Mouse (Mus musculus): Measurements from ENCODE around the gene 4930564D02Rik. TPM values are rescaled to one million over a fixed set of nuclear protein-coding genes. Genes with fewer than 3 reads are reported as not detected.

4930564D02Rik gene
- polyA plus RNA-seq, 1 experiment: not detected

DNA sequence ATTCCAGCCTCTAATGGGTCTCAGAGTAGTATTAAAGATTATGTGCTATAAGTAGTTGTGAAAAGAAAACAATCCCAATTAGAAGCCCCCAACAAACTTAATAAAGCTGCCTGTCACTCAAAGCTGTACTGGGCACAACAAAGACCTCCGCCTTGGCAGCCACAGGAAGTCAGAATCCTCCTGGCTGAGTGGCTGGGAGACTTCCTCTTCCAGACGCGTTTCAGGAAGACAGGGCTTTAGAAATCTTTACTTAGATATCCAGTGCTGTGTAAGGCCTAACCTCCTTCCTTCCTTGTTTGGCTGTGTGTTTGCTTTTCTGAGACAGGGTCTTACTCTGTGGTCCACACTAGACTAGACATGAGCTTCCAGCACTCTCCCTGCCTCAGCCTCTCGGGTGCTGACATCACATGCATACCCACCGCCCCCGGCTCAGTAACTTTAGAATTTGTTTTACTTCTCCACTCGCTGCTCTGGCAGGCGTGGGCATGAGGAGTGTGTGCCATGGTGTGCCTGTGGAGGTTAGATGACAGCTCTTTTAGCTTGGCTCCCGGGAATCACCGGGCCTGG is 30.3 kb upstream of the 4930564D02Rik start:
- peak; percentile 39 for DNase-seq
- Histone ChIP-seq H3K36me3 (ENCODE audit: control insufficient read depth, insufficient read depth, low read length) (peaks cover 4% of the 10 kb centered on the region), H3K4me3 (ENCODE audit: insufficient read depth, low read depth, low read length) (no peak overlapping the region), H3K27me3 (replicated peaks; ENCODE audit: control insufficient read depth, insufficient read depth, low read length) (no peaks in the 10 kb centered on the region), H3K4me1 (ENCODE audit: control insufficient read depth, insufficient read depth, low read length) (no peaks in the 10 kb centered on the region), H3K27ac (ENCODE audit: insufficient read depth, low read depth, low read length) (peak overlapping the region; percentile 77)
- WGBS: 66% methylated on average over 10 of the region's 10 CpGs
- TF ChIP-seq CTCF (conservative IDR thresholded peaks at IDR 0.05; ENCODE audit: insufficient read depth, insufficient read length, low read depth, low read length) (no peak), POLR2A (IDR thresholded peaks at IDR 0.05; ENCODE audit: low read depth, low read length) (no peak)

DNA sequence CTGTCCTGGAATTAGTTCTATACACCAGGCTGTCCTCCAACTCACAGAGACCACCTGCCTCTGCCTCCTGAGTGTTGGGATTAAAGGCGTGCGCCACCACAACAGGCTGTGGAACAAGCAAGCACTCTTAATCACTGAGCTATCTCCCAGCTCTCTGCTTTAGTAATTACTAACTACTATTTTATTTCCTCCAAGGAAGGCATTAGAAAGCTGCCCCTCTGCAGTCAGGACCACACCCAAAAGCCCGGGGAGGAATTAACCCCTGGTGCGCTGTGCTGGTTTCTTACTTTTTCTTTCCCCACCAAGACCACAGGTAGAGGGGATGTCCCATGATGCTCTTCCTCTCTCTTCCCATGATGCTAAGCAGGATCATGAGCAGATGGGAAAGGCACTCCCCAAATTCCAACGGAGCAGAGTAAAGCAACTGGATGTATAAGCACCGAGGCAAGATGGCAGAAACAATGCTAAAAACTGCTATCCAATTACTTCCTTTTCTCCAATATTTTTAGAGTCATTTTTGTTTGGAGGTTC is 29.3 kb upstream of the 4930564D02Rik start:
- WGBS: 76% methylated on average over 6 of the region's 6 CpGs
- Histone ChIP-seq H3K27me3 (replicated peaks; ENCODE audit: control insufficient read depth, insufficient read depth, low read length) (no peaks in the 10 kb centered on the region), H3K27ac (ENCODE audit: insufficient read depth, low read depth, low read length) (no peak overlapping the region), H3K4me3 (ENCODE audit: insufficient read depth, low read depth, low read length) (no peak overlapping the region), H3K36me3 (ENCODE audit: control insufficient read depth, insufficient read depth, low read length) (no peaks in the 10 kb centered on the region; the same call in 1 of the 2 replicates), H3K4me1 (ENCODE audit: control insufficient read depth, insufficient read depth, low read length) (no peaks in the 10 kb centered on the region)
- DNase-seq: no peak
- no peak for TF ChIP-seq CTCF (conservative IDR thresholded peaks at IDR 0.05; ENCODE audit: insufficient read depth, insufficient read length, low read depth, low read length)

DNA sequence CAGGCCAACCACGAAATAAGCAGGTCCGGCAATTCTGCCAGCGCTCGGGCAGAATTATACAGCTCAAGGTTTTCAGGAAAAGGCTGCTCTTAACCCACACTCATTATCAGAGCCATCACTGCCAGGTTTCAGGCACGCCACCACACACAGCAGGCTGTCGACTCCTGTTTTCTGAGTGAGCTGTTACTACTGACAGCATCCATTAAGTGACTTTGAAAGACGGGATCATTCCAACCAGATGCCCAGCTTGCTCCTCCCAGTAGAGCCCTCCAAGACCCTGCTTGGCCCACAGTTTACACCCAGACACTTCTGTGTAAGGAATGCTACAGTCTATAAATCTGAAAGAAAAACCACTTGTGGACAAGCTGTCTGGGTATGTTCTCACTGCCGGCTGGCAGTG is 26.6 kb upstream of the 4930564D02Rik start:
- WGBS: 38% methylated on average over 8 of the region's 8 CpGs
- Histone ChIP-seq H3K27ac (ENCODE audit: insufficient read depth, low read depth, low read length) (no peak overlapping the region), H3K27me3 (replicated peaks; ENCODE audit: control insufficient read depth, insufficient read depth, low read length) (no peaks in the 10 kb centered on the region), H3K4me1 (ENCODE audit: control insufficient read depth, insufficient read depth, low read length) (0 out of 2 replicates have a peak, but pooled peaks cover 2% of the 10 kb centered on the region), H3K36me3 (ENCODE audit: control insufficient read depth, insufficient read depth, low read length) (no peaks in the 10 kb centered on the region), H3K4me3 (ENCODE audit: insufficient read depth, low read depth, low read length) (no peak overlapping the region)
- TF ChIP-seq CTCF (conservative IDR thresholded peaks at IDR 0.05; ENCODE audit: insufficient read depth, insufficient read length, low read depth, low read length): no peak
- no peak for TF ChIP-seq POLR2A (IDR thresholded peaks at IDR 0.05; ENCODE audit: low read depth, low read length)
- DNase-seq: no peak

DNA sequence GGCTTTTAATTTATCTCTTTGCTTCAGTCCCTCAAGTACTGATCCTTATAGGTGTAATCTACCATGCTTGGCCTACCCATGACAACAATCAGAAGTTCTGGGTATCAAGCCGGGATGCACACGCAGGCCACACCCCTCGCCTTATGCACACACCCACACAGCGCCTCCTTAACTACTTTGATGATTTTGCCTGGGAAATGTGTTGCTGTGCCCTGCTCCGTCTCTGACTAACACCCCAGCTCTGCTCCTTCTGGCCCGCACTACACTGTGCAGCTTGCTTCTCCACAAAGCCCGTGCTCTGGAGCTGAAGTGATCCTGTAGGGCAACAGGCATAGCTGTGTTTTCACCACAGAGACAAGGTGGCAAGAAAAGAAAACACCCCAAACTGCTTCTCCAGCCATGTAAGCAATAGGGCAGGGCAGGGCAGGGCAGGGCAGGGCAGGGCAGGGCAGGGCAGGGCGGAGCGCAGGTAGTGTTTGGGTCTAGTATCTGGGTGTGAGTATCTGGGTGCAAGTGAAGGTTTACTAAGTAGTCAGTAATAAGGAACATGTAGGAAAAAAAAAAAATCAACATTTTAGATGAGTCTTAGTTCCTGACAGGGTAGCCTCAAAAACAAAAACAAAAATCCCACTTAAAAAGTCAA is 25.5 kb upstream of the 4930564D02Rik start:
- TF ChIP-seq POLR2A (IDR thresholded peaks at IDR 0.05; ENCODE audit: low read depth, low read length) (no peak), CTCF (conservative IDR thresholded peaks at IDR 0.05; ENCODE audit: insufficient read depth, insufficient read length, low read depth, low read length) (no peak)
- 86% methylated on average over 9 of the region's 9 CpGs for WGBS
- no peak overlapping the region for H3K27ac ChIP-seq (ENCODE audit: insufficient read depth, low read depth, low read length)
- H3K27me3 ChIP-seq (replicated peaks; ENCODE audit: control insufficient read depth, insufficient read depth, low read length): no peaks in the 10 kb centered on the region
- 0 out of 2 replicates have a peak, but pooled peaks cover 4% of the 10 kb centered on the region for H3K4me1 ChIP-seq (ENCODE audit: control insufficient read depth, insufficient read depth, low read length)
- H3K4me3 ChIP-seq (ENCODE audit: insufficient read depth, low read depth, low read length): no peak overlapping the region
- DNase-seq: no peak
- no peaks in the 10 kb centered on the region for H3K36me3 ChIP-seq (ENCODE audit: control insufficient read depth, insufficient read depth, low read length)

DNA sequence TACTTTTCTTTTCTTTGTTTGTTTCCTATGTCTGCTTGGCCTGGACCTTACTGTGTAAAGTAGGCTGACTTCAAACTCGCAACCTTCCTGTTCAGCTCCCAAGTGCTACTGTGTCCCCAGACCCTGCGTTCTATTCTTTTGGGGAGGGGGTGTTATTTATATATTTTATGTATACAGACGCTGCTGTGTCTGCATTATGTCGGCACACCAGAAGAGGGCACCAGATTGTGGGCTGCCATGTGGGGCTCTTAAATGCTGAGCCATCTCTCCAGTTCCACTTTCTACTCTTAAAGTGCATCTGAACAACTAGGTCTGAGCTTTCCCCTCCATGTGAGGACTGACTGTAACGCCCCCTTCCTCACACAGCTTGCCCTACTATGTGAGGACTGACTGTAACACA is 22.9 kb upstream of the 4930564D02Rik start:
- no peak overlapping the region for H3K4me3 ChIP-seq (ENCODE audit: insufficient read depth, low read depth, low read length)
- TF ChIP-seq CTCF (conservative IDR thresholded peaks at IDR 0.05; ENCODE audit: insufficient read depth, insufficient read length, low read depth, low read length) (no peak), POLR2A (IDR thresholded peaks at IDR 0.05; ENCODE audit: low read depth, low read length) (no peak)
- DNase-seq: no peak
- no peaks in the 10 kb centered on the region for H3K27me3 ChIP-seq (replicated peaks; ENCODE audit: control insufficient read depth, insufficient read depth, low read length)
- no peak overlapping the region for H3K27ac ChIP-seq (ENCODE audit: insufficient read depth, low read depth, low read length)
- 87% methylated on average over 5 of the region's 5 CpGs for WGBS
- H3K4me1 ChIP-seq (ENCODE audit: control insufficient read depth, insufficient read depth, low read length): peaks cover 9% of the 10 kb centered on the region; the same call in 1 of the 2 replicates
- no peaks in the 10 kb centered on the region for H3K36me3 ChIP-seq (ENCODE audit: control insufficient read depth, insufficient read depth, low read length)

DNA sequence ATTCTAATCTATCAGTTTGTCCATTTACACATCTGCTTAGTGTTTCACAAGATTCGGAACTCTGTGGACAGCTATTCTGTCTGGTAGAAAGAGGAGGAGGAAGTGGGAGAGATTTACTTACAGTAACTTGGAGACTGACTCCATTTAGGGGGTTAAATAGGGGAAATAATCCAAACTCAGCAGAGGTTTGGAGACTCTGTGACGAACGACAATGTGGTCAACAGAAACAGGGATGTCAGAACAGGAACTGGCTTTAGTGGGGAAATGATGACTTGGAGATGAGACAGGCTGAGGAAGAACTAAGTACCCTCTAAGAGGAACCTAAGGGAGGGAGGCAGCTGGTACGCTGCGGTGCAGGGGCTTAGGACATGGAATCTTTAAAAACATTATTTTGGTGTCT is 19.8 kb upstream of the 4930564D02Rik start:
- no peaks in the 10 kb centered on the region for H3K27me3 ChIP-seq (replicated peaks; ENCODE audit: control insufficient read depth, insufficient read depth, low read length)
- H3K4me1 ChIP-seq (ENCODE audit: control insufficient read depth, insufficient read depth, low read length): peaks cover 15% of the 10 kb centered on the region; the same call in 1 of the 2 replicates
- no peak overlapping the region for H3K4me3 ChIP-seq (ENCODE audit: insufficient read depth, low read depth, low read length)
- TF ChIP-seq POLR2A (IDR thresholded peaks at IDR 0.05; ENCODE audit: low read depth, low read length) (no peak), CTCF (conservative IDR thresholded peaks at IDR 0.05; ENCODE audit: insufficient read depth, insufficient read length, low read depth, low read length) (no peak)
- H3K27ac ChIP-seq (ENCODE audit: insufficient read depth, low read depth, low read length): no peak overlapping the region
- no peaks in the 10 kb centered on the region for H3K36me3 ChIP-seq (ENCODE audit: control insufficient read depth, insufficient read depth, low read length)
- peak; percentile 36 for DNase-seq
- 69% methylated on average over 5 of the region's 5 CpGs for WGBS

DNA sequence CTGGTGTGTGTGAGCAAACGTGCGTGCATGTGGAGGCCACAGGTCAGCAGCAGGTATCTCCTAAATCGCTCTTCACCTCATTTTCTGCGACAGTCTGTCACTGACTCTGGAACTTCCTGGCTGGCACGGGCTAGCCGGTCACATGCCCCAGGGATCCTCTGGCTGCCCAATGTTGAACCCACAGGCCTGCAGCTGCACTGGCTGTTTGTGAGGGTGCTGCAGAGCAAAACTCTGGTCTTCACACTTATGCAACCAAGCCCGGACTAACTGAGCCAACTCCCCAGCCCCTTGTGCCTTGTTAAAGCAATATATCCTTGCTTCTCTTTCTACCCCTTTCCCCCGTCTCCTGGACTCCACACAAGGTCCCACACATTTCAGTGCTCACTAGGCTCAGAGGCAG is 19.0 kb upstream of the 4930564D02Rik start:
- Histone ChIP-seq H3K4me1 (ENCODE audit: control insufficient read depth, insufficient read depth, low read length) (peaks cover 15% of the 10 kb centered on the region; the same call in 1 of the 2 replicates), H3K27me3 (replicated peaks; ENCODE audit: control insufficient read depth, insufficient read depth, low read length) (no peaks in the 10 kb centered on the region), H3K36me3 (ENCODE audit: control insufficient read depth, insufficient read depth, low read length) (no peaks in the 10 kb centered on the region), H3K27ac (ENCODE audit: insufficient read depth, low read depth, low read length) (peak overlapping the region; percentile 42; the same call in 1 of the 2 replicates), H3K4me3 (ENCODE audit: insufficient read depth, low read depth, low read length) (no peak overlapping the region)
- no peak for TF ChIP-seq POLR2A (IDR thresholded peaks at IDR 0.05; ENCODE audit: low read depth, low read length)
- no peak for TF ChIP-seq CTCF (conservative IDR thresholded peaks at IDR 0.05; ENCODE audit: insufficient read depth, insufficient read length, low read depth, low read length)
- DNase-seq: peak; percentile 88
- 22% methylated on average over 8 of the region's 8 CpGs for whole genome bisulfite sequencing

Measured in kidney, adult 2 months (tissue).